Mouse (Mus musculus): ENCODE data around the gene Slc25a25. TPM values are rescaled to one million over a fixed set of nuclear protein-coding genes. Genes with fewer than 3 reads are reported as not detected.
A peak's percentile ranks its signal among the peaks of the same experiment; 100 is the strongest.
"Not testable (repeated sequence)": the region's sequence is repeated elsewhere in the genome, so short reads cannot be mapped to it uniquely, and the experiment has no call there.

The Slc25a25 gene
- total RNA-seq, 1 experiment, result 22.1 TPM

GRCm38 (mm10) chr2:32495185-32495726 lies 44.0 kb upstream of the Slc25a25 start:
- in situ Hi-C loops (cut with MboI; ENCODE audit: low sequenced_read_pairs in 2 of 2, unreplicated experiment in 2 of 2), result no loop called here
- no peaks in the 10 kb centered on the region for H3K9me3 ChIP-seq (ENCODE audit: control insufficient read depth, insufficient read depth, low read depth, low read length)
- no peak for DNase-seq (ENCODE audit: low read depth, low spot score)
- peaks cover 0 to 17% of the 10 kb centered on the region in 2 experiments; a peak in 2 of 4 replicates for H3K4me1 ChIP-seq (ENCODE audit: control insufficient read depth in 2 of 2, insufficient read depth in 2 of 2, low read length in 2 of 2, poor library complexity in 1 of 2)
- H3K27ac ChIP-seq (ENCODE audit: insufficient read depth, low read depth, low read length, poor library complexity, severe bottlenecking), result no peak overlapping the region
- no peaks in the 10 kb centered on the region for H3K36me3 ChIP-seq (ENCODE audit: control insufficient read depth, insufficient read depth, low read length, poor library complexity, severe bottlenecking)
- no peak overlapping the region for H3K9ac ChIP-seq (ENCODE audit: insufficient read depth, low read depth, low read length, poor library complexity, severe bottlenecking)
- peak overlapping the region in 1 of 2 experiments; percentile 23; a peak in 2 of 4 replicates for H3K4me3 ChIP-seq (ENCODE audit: insufficient read depth in 1 of 2, low read depth in 1 of 2, low read length in 2 of 2, poor library complexity in 1 of 2, severe bottlenecking in 1 of 2)
- TF ChIP-seq ZC3H11A (IDR thresholded peaks at IDR 0.05; ENCODE audit: borderline replicate concordance, low read depth, low read length) (no peak), HCFC1 (IDR thresholded peaks at IDR 0.05; ENCODE audit: borderline replicate concordance, insufficient read depth, low read length) (no peak), MAFK (IDR thresholded peaks at IDR 0.05; ENCODE audit: insufficient read depth, low read depth, low read length) (no peak), CHD2 (IDR thresholded peaks at IDR 0.05; ENCODE audit: low read depth, low read length) (no peak), ZNF384 (IDR thresholded peaks at IDR 0.05; ENCODE audit: low read depth, low read length) (no peak)

- no peak overlapping the region for H3K27ac ChIP-seq (ENCODE audit: insufficient read depth, low read depth, low read length, poor library complexity, severe bottlenecking)
- in situ Hi-C loops (cut with MboI; ENCODE audit: low sequenced_read_pairs in 2 of 2, unreplicated experiment in 2 of 2), result no loop called here
- no peaks in the 10 kb centered on the region for H3K36me3 ChIP-seq (ENCODE audit: control insufficient read depth, insufficient read depth, low read length, poor library complexity, severe bottlenecking)
- no peaks in the 10 kb centered on the region for H3K9me3 ChIP-seq (ENCODE audit: control insufficient read depth, insufficient read depth, low read depth, low read length)
- DNase-seq (ENCODE audit: low read depth, low spot score), result no peak
- TF ChIP-seq HCFC1 (IDR thresholded peaks at IDR 0.05; ENCODE audit: borderline replicate concordance, insufficient read depth, low read length) (no peak), ZNF384 (IDR thresholded peaks at IDR 0.05; ENCODE audit: low read depth, low read length) (no peak), CHD2 (IDR thresholded peaks at IDR 0.05; ENCODE audit: low read depth, low read length) (no peak), MAFK (IDR thresholded peaks at IDR 0.05; ENCODE audit: insufficient read depth, low read depth, low read length) (no peak), ZC3H11A (IDR thresholded peaks at IDR 0.05; ENCODE audit: borderline replicate concordance, low read depth, low read length) (no peak)
- peaks cover 0 to 17% of the 10 kb centered on the region in 2 experiments; a peak in 2 of 4 replicates for H3K4me1 ChIP-seq (ENCODE audit: control insufficient read depth in 2 of 2, insufficient read depth in 2 of 2, low read length in 2 of 2, poor library complexity in 1 of 2)
- H3K9ac ChIP-seq (ENCODE audit: insufficient read depth, low read depth, low read length, poor library complexity, severe bottlenecking), result no peak overlapping the region
- H3K4me3 ChIP-seq (ENCODE audit: insufficient read depth in 1 of 2, low read depth in 1 of 2, low read length in 2 of 2, poor library complexity in 1 of 2, severe bottlenecking in 1 of 2), result no peak overlapping the region
Observed at GRCm38 (mm10) chr2:32494522-32494921, 43.3 kb upstream of the Slc25a25 start.

GRCm38 (mm10) chr2:32493301-32493701 lies 42.1 kb upstream of the Slc25a25 start:
- no peak for DNase-seq (ENCODE audit: low read depth, low spot score)
- no peak for TF ChIP-seq CHD2 (IDR thresholded peaks at IDR 0.05; ENCODE audit: low read depth, low read length)
- no peak for TF ChIP-seq MAFK (IDR thresholded peaks at IDR 0.05; ENCODE audit: insufficient read depth, low read depth, low read length)
- no peak for TF ChIP-seq ZNF384 (IDR thresholded peaks at IDR 0.05; ENCODE audit: low read depth, low read length)
- no peak for TF ChIP-seq HCFC1 (IDR thresholded peaks at IDR 0.05; ENCODE audit: borderline replicate concordance, insufficient read depth, low read length)
- no peak for TF ChIP-seq ZC3H11A (IDR thresholded peaks at IDR 0.05; ENCODE audit: borderline replicate concordance, low read depth, low read length)
- peaks cover 0 to 17% of the 10 kb centered on the region in 2 experiments; a peak in 2 of 4 replicates for H3K4me1 ChIP-seq (ENCODE audit: control insufficient read depth in 2 of 2, insufficient read depth in 2 of 2, low read length in 2 of 2, poor library complexity in 1 of 2)
- in situ Hi-C loops (cut with MboI; ENCODE audit: low sequenced_read_pairs in 2 of 2, unreplicated experiment in 2 of 2), result no loop called here
- no peak overlapping the region for H3K9ac ChIP-seq (ENCODE audit: insufficient read depth, low read depth, low read length, poor library complexity, severe bottlenecking)
- no peaks in the 10 kb centered on the region for H3K36me3 ChIP-seq (ENCODE audit: control insufficient read depth, insufficient read depth, low read length, poor library complexity, severe bottlenecking)
- no peak overlapping the region for H3K27ac ChIP-seq (ENCODE audit: insufficient read depth, low read depth, low read length, poor library complexity, severe bottlenecking)
- no peaks in the 10 kb centered on the region for H3K9me3 ChIP-seq (ENCODE audit: control insufficient read depth, insufficient read depth, low read depth, low read length)
- no peak overlapping the region for H3K4me3 ChIP-seq (ENCODE audit: insufficient read depth in 1 of 2, low read depth in 1 of 2, low read length in 2 of 2, poor library complexity in 1 of 2, severe bottlenecking in 1 of 2)

GRCm38 (mm10) chr2:32492661-32493060 lies 41.4 kb upstream of the Slc25a25 start:
- in situ Hi-C loops (cut with MboI; ENCODE audit: low sequenced_read_pairs in 2 of 2, unreplicated experiment in 2 of 2), result no loop called here
- no peaks in the 10 kb centered on the region for H3K9me3 ChIP-seq (ENCODE audit: control insufficient read depth, insufficient read depth, low read depth, low read length)

GRCm38 (mm10) chr2:32490730-32491129 lies 39.5 kb upstream of the Slc25a25 start:
- H3K4me3 ChIP-seq (ENCODE audit: insufficient read depth in 1 of 2, low read depth in 1 of 2, low read length in 2 of 2, poor library complexity in 1 of 2, severe bottlenecking in 1 of 2); H3K9me3 ChIP-seq (ENCODE audit: control insufficient read depth, insufficient read depth, low read depth, low read length); H3K36me3 ChIP-seq (ENCODE audit: control insufficient read depth, insufficient read depth, low read length, poor library complexity, severe bottlenecking); DNase-seq (ENCODE audit: low read depth, low spot score); in situ Hi-C loops (cut with MboI; ENCODE audit: low sequenced_read_pairs in 2 of 2, unreplicated experiment in 2 of 2); H3K27ac ChIP-seq (ENCODE audit: insufficient read depth, low read depth, low read length, poor library complexity, severe bottlenecking); H3K9ac ChIP-seq (ENCODE audit: insufficient read depth, low read depth, low read length, poor library complexity, severe bottlenecking): not testable (repeated sequence)
- peaks cover 0 to 10% of the 10 kb centered on the region in 2 experiments; a peak in 2 of 4 replicates for H3K4me1 ChIP-seq (ENCODE audit: control insufficient read depth in 2 of 2, insufficient read depth in 2 of 2, low read length in 2 of 2, poor library complexity in 1 of 2)

More at GRCm38 (mm10) chr2:32492661-32493060, 41.4 kb upstream of the Slc25a25 start:
- no peak overlapping the region for H3K4me3 ChIP-seq (ENCODE audit: insufficient read depth in 1 of 2, low read depth in 1 of 2, low read length in 2 of 2, poor library complexity in 1 of 2, severe bottlenecking in 1 of 2)
- DNase-seq (ENCODE audit: low read depth, low spot score), result no peak
- no peaks in the 10 kb centered on the region for H3K36me3 ChIP-seq (ENCODE audit: control insufficient read depth, insufficient read depth, low read length, poor library complexity, severe bottlenecking)
- H3K27ac ChIP-seq (ENCODE audit: insufficient read depth, low read depth, low read length, poor library complexity, severe bottlenecking), result no peak overlapping the region
- no peak overlapping the region for H3K9ac ChIP-seq (ENCODE audit: insufficient read depth, low read depth, low read length, poor library complexity, severe bottlenecking)
- no peak for TF ChIP-seq ZNF384 (IDR thresholded peaks at IDR 0.05; ENCODE audit: low read depth, low read length)
- no peak for TF ChIP-seq CHD2 (IDR thresholded peaks at IDR 0.05; ENCODE audit: low read depth, low read length)
- no peak for TF ChIP-seq HCFC1 (IDR thresholded peaks at IDR 0.05; ENCODE audit: borderline replicate concordance, insufficient read depth, low read length)
- TF ChIP-seq MAFK (IDR thresholded peaks at IDR 0.05; ENCODE audit: insufficient read depth, low read depth, low read length), result no peak
- TF ChIP-seq ZC3H11A (IDR thresholded peaks at IDR 0.05; ENCODE audit: borderline replicate concordance, low read depth, low read length), result no peak
- peaks cover 0 to 15% of the 10 kb centered on the region in 2 experiments; a peak in 2 of 4 replicates for H3K4me1 ChIP-seq (ENCODE audit: control insufficient read depth in 2 of 2, insufficient read depth in 2 of 2, low read length in 2 of 2, poor library complexity in 1 of 2)

Data from ES-E14 (cell line).